Mouse (Mus musculus): ENCODE measurements around the gene Scn5a. TPM values are rescaled to one million over a fixed set of nuclear protein-coding genes. Genes with fewer than 3 reads are reported as not detected.

The Scn5a gene
- polyA plus RNA-seq, 1 experiment from 2014 or later: 1.4 TPM

- no peak overlapping the region for H3K27ac ChIP-seq (ENCODE audit: low read length)
- ATAC-seq: no peak
- no peak overlapping the region for H3K9ac ChIP-seq (replicated peaks; ENCODE audit: low read depth, low read length)
- no peaks in the 10 kb centered on the region for H3K4me1 ChIP-seq (replicated peaks; ENCODE audit: control insufficient read depth, insufficient read depth, low read length)
- 90% methylated on average over 8 of the region's 8 CpGs for WGBS
- no peak overlapping the region for H3K4me3 ChIP-seq (replicated peaks; ENCODE audit: low read length)
- no peaks in the 10 kb centered on the region for H3K27me3 ChIP-seq (replicated peaks; ENCODE audit: control insufficient read depth, insufficient read depth, low read length)
- no peaks in the 10 kb centered on the region for H3K9me3 ChIP-seq (ENCODE audit: control insufficient read depth, low read length)
- H3K36me3 ChIP-seq (ENCODE audit: control insufficient read depth, insufficient read depth): no peaks in the 10 kb centered on the region
- H3K4me2 ChIP-seq (ENCODE audit: low read length): no peak overlapping the region
Observed at GRCm38 (mm10) chr9:119589592-119589991, 10.8 kb upstream of the Scn5a start.

DNA sequence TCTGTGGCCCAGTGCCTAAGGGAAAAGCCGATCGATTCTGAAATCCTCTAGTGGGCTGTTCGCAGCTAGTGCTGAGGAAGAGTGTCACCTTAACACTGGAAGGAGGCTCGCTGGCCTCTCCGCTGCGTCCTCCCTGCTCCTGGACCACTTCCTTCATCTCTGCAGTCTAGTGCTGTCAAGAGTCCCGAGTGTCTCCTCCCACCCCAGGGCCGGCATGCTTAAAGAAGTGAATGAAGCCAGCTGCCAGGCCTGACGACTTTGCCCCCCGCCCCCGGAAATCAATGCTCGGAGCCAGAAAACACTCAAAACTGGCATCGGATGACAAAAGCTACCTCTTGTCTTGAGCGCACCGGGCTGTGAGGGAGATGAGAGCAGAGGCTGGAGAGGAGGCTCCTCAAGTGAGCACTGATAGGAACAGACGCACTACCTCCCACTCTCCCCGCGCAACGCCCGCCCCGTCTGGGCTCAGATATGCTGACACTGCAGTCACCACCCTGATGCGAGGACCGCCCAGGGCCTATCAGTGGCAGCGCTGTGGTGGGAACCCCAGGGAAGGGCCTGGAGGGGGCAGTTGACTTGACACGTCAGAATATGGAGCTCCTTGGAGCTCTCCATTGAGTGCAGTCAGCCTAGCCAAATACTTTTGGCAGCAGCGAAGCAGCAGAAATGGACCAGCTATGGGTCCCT, 10.1 kb upstream of the Scn5a start:
- H3K4me1 ChIP-seq (replicated peaks; ENCODE audit: control insufficient read depth, insufficient read depth, low read length): no peaks in the 10 kb centered on the region
- no peaks in the 10 kb centered on the region for H3K36me3 ChIP-seq (ENCODE audit: control insufficient read depth, insufficient read depth)
- no peak overlapping the region for H3K27ac ChIP-seq (ENCODE audit: low read length)
- H3K4me2 ChIP-seq (ENCODE audit: low read length): no peak overlapping the region
- no peak for ATAC-seq
- no peaks in the 10 kb centered on the region for H3K9me3 ChIP-seq (ENCODE audit: control insufficient read depth, low read length)
- no peak overlapping the region for H3K9ac ChIP-seq (replicated peaks; ENCODE audit: low read depth, low read length)
- 48% methylated on average over 26 of the region's 26 CpGs for WGBS
- H3K27me3 ChIP-seq (replicated peaks; ENCODE audit: control insufficient read depth, insufficient read depth, low read length): no peaks in the 10 kb centered on the region
- H3K4me3 ChIP-seq (replicated peaks; ENCODE audit: low read length): no peak overlapping the region

DNA sequence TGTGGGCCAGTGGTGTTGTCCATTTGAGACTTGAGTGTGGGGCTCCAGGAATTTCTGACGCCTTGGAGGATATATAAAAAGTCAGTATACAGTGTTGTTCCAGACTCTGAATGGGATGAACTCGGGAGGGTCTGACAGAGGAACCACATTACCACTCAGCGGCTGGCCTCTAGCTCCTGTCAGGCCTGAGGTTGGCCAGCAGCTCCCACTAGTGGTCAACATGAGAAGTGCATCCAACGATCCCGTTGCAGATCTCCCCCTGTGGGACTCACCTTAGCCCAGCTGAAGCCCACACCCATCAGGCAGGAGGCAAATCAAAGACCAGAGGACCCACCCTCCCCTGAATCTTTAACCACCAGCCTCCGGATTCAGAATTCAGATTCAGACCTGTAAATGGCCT, 1.9 kb upstream of the Scn5a start:
- Histone ChIP-seq H3K9ac (replicated peaks; ENCODE audit: low read depth, low read length) (no peak overlapping the region), H3K4me3 (replicated peaks; ENCODE audit: low read length) (no peak overlapping the region), H3K9me3 (ENCODE audit: control insufficient read depth, low read length) (no peaks in the 10 kb centered on the region), H3K27me3 (replicated peaks; ENCODE audit: control insufficient read depth, insufficient read depth, low read length) (peaks cover 21% of the 10 kb centered on the region), H3K27ac (ENCODE audit: low read length) (no peak overlapping the region), H3K4me1 (replicated peaks; ENCODE audit: control insufficient read depth, insufficient read depth, low read length) (peaks cover 11% of the 10 kb centered on the region), H3K36me3 (ENCODE audit: control insufficient read depth, insufficient read depth) (no peaks in the 10 kb centered on the region), H3K4me2 (ENCODE audit: low read length) (no peak overlapping the region)
- WGBS: 1% methylated on average over 6 of the region's 6 CpGs
- peak; percentile 60 for ATAC-seq

DNA sequence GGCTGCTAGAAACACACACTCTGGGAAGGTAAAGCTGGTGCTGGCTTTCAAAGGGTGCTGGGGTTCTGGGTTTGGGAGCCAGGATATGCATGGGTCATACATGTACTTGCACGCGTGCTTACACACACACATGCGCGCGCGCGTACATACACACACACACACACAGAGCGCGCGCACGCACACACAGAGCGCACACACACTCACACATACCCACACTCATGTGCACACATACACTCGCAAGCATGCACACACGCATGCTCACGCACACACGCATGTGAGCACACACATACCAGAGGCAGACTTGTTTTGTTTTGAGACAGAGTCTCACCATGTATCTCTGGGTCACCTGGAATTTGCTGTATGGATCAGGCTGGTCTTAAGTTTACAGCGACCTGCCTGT, 1.4 kb upstream of the Scn5a start:
- H3K9me3 ChIP-seq (ENCODE audit: control insufficient read depth, low read length): no peaks in the 10 kb centered on the region
- H3K27me3 ChIP-seq (replicated peaks; ENCODE audit: control insufficient read depth, insufficient read depth, low read length): peaks cover 21% of the 10 kb centered on the region
- 89% methylated on average over 17 of the region's 17 CpGs for WGBS
- H3K27ac ChIP-seq (ENCODE audit: low read length): no peak overlapping the region
- H3K4me3 ChIP-seq (replicated peaks; ENCODE audit: low read length): no peak overlapping the region
- no peak overlapping the region for H3K9ac ChIP-seq (replicated peaks; ENCODE audit: low read depth, low read length)
- H3K4me2 ChIP-seq (ENCODE audit: low read length): no peak overlapping the region
- peaks cover 11% of the 10 kb centered on the region for H3K4me1 ChIP-seq (replicated peaks; ENCODE audit: control insufficient read depth, insufficient read depth, low read length)
- ATAC-seq: no peak
- no peaks in the 10 kb centered on the region for H3K36me3 ChIP-seq (ENCODE audit: control insufficient read depth, insufficient read depth)

GRCm38 (mm10) chr9:119578311-119578635, 543 bp downstream of the Scn5a start:
- H3K27ac ChIP-seq (ENCODE audit: low read length): no peak overlapping the region
- H3K9me3 ChIP-seq (ENCODE audit: control insufficient read depth, low read length): no peaks in the 10 kb centered on the region
- peaks cover 21% of the 10 kb centered on the region for H3K27me3 ChIP-seq (replicated peaks; ENCODE audit: control insufficient read depth, insufficient read depth, low read length)
- 0% methylated on average over 24 of the region's 24 CpGs for WGBS
- peak overlapping the region; percentile 58 for H3K9ac ChIP-seq (replicated peaks; ENCODE audit: low read depth, low read length)
- ATAC-seq: peak; percentile 16; the same call in 1 of the 2 replicates
- H3K4me3 ChIP-seq (replicated peaks; ENCODE audit: low read length): peak overlapping the region; percentile 55
- H3K4me2 ChIP-seq (ENCODE audit: low read length): peak overlapping the region; percentile 89
- no peaks in the 10 kb centered on the region for H3K36me3 ChIP-seq (ENCODE audit: control insufficient read depth, insufficient read depth)
- peaks cover 14% of the 10 kb centered on the region for H3K4me1 ChIP-seq (replicated peaks; ENCODE audit: control insufficient read depth, insufficient read depth, low read length)

DNA sequence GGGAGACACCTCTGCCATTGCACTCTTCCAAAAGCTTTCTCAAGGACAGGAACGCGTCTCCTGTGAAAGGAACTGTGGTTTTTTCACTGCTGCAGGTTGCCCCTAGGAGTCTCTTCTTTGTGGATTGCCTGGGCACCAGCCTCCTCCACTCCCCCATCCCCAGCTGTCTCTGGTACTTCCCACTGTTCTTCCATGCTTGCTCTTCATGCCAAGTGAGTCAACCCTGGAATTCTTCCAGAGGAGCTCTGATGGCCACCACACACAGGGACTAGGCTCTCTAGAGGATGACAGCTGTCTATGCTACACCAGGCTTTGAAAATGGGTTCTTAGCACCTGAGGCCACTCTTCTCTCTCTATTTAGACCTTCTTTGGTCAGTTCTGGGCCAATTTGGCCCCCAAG, 1.8 kb downstream of the Scn5a start:
- H3K27ac ChIP-seq (ENCODE audit: low read length): no peak overlapping the region

DNA sequence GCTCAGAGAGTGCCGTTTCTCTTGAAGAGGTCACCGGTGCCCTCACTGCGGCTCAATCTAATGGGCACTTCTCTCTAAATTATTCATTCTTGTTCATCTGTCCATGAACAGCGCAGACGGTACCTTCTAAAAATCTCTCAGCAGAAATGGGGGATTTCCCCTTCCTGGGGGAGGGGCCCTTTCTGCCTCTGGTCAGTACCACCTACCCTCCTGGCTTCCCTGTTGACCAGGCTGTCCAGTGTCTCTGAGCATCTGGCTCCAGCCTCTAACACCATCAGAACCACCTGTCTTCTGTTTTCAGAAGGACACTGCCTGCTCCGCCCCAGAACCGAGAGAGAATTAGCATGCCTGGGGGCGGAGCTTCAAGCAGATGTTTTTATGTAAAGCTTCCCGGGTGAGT, 3.1 kb downstream of the Scn5a start:
- no peak for ATAC-seq
- no peaks in the 10 kb centered on the region for H3K36me3 ChIP-seq (ENCODE audit: control insufficient read depth, insufficient read depth)

More for the DNA sequence above, 1.8 kb downstream of the Scn5a start:
- peaks cover 21% of the 10 kb centered on the region for H3K27me3 ChIP-seq (replicated peaks; ENCODE audit: control insufficient read depth, insufficient read depth, low read length)
- H3K9me3 ChIP-seq (ENCODE audit: control insufficient read depth, low read length): no peaks in the 10 kb centered on the region
- WGBS: 91% methylated on average over 2 of the region's 2 CpGs
- no peak overlapping the region for H3K4me3 ChIP-seq (replicated peaks; ENCODE audit: low read length)
- no peaks in the 10 kb centered on the region for H3K36me3 ChIP-seq (ENCODE audit: control insufficient read depth, insufficient read depth)
- no peak for ATAC-seq
- no peak overlapping the region for H3K9ac ChIP-seq (replicated peaks; ENCODE audit: low read depth, low read length)
- no peak overlapping the region for H3K4me2 ChIP-seq (ENCODE audit: low read length)
- peaks cover 27% of the 10 kb centered on the region for H3K4me1 ChIP-seq (replicated peaks; ENCODE audit: control insufficient read depth, insufficient read depth, low read length)

GRCm38 (mm10) chr9:119574366-119574765, 4.5 kb downstream of the Scn5a start:
- no peak overlapping the region for H3K4me3 ChIP-seq (replicated peaks; ENCODE audit: low read length)
- H3K36me3 ChIP-seq (ENCODE audit: control insufficient read depth, insufficient read depth): no peaks in the 10 kb centered on the region
- no peak for ATAC-seq
- no peak overlapping the region for H3K9ac ChIP-seq (replicated peaks; ENCODE audit: low read depth, low read length)
- H3K4me2 ChIP-seq (ENCODE audit: low read length): no peak overlapping the region
- no peaks in the 10 kb centered on the region for H3K9me3 ChIP-seq (ENCODE audit: control insufficient read depth, low read length)
- WGBS: 79% methylated on average over 7 of the region's 7 CpGs
- no peak overlapping the region for H3K27ac ChIP-seq (ENCODE audit: low read length)
- H3K27me3 ChIP-seq (replicated peaks; ENCODE audit: control insufficient read depth, insufficient read depth, low read length): peaks cover 12% of the 10 kb centered on the region
- H3K4me1 ChIP-seq (replicated peaks; ENCODE audit: control insufficient read depth, insufficient read depth, low read length): peaks cover 38% of the 10 kb centered on the region

More for the DNA sequence above, 3.1 kb downstream of the Scn5a start:
- Histone ChIP-seq H3K9me3 (ENCODE audit: control insufficient read depth, low read length) (no peaks in the 10 kb centered on the region), H3K4me2 (ENCODE audit: low read length) (no peak overlapping the region), H3K9ac (replicated peaks; ENCODE audit: low read depth, low read length) (no peak overlapping the region), H3K4me3 (replicated peaks; ENCODE audit: low read length) (no peak overlapping the region), H3K27me3 (replicated peaks; ENCODE audit: control insufficient read depth, insufficient read depth, low read length) (peaks cover 21% of the 10 kb centered on the region), H3K27ac (ENCODE audit: low read length) (no peak overlapping the region), H3K4me1 (replicated peaks; ENCODE audit: control insufficient read depth, insufficient read depth, low read length) (peaks cover 38% of the 10 kb centered on the region)
- WGBS: 59% methylated on average over 9 of the region's 9 CpGs

DNA sequence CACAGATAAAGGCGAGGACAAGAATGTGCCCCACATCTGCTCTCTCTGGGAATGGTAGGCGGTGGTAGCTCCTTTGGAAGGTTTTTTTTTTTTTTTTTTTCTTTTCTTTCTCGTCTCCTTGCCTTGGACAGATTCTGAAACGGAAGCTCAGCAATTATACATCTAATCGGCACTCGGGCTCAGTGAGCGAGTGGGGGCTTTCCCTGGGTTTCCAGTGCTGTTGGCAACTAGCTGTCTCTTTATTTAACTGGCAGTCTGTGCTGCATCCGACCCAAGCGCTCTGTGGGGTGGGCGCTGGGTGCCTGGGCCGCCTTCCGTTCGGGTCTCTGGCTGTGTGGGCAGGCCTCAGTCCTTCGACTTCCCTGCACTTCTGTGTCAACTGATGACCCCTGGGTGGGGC, 5.8 kb downstream of the Scn5a start:
- H3K9ac ChIP-seq (replicated peaks; ENCODE audit: low read depth, low read length): no peak overlapping the region
- no peak overlapping the region for H3K4me2 ChIP-seq (ENCODE audit: low read length)
- H3K27me3 ChIP-seq (replicated peaks; ENCODE audit: control insufficient read depth, insufficient read depth, low read length): peaks cover 11% of the 10 kb centered on the region
- no peaks in the 10 kb centered on the region for H3K9me3 ChIP-seq (ENCODE audit: control insufficient read depth, low read length)
- ATAC-seq: peak; percentile 25
- 21% methylated on average over 14 of the region's 14 CpGs for WGBS
- H3K27ac ChIP-seq (ENCODE audit: low read length): no peak overlapping the region
- no peak overlapping the region for H3K4me3 ChIP-seq (replicated peaks; ENCODE audit: low read length)
- H3K4me1 ChIP-seq (replicated peaks; ENCODE audit: control insufficient read depth, insufficient read depth, low read length): peaks cover 27% of the 10 kb centered on the region
- no peaks in the 10 kb centered on the region for H3K36me3 ChIP-seq (ENCODE audit: control insufficient read depth, insufficient read depth)
